Mouse (Mus musculus) olfactory bulb, adult 2 months (tissue): ENCODE results near the gene Mvb12b.

ENCODE experiments used
- CTCF ChIP-seq: fragments of 200-500 bp; IDR thresholded peaks from 2 replicates; pipeline ENCODE4 v1.5.1; 2012; ENCODE audit warnings: low read depth, mild to moderate bottlenecking, low read length, moderate library complexity; ENCODE audit not compliant: insufficient read depth
- POLR2A ChIP-seq: fragments of 200-500 bp; IDR thresholded peaks from 2 replicates; pipeline ENCODE4 v1.6.1; 2012; ENCODE audit warnings: mild to moderate bottlenecking, low read depth, low read length, moderate library complexity; ENCODE audit not compliant: insufficient read depth

DNA sequence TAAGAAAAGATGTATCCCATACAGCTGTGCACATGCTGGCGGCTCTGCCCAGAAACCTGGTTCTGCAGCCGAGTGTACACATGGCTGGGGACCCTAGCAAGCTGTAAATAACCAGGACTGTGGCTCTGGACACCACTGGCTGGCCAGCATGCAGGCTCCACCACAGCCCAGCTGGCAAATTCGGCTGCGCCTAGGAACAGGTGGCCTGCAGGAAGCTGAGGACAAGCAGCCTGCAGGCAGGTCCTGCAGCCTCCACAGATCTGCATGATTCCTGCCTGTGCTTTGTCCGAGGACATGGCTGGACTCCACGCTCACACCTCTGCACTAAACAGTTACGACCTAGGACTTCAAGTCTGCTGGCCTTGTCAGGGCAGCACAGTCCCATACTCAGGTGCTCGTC is 172.8 kb downstream of the Mvb12b start:
- TF ChIP-seq POLR2A (no peak), CTCF (no peak)
